Mouse (Mus musculus) kidney, postnatal 0 days (tissue): Measurements from ENCODE around the gene Gm28729. TPM values are rescaled to one million over a fixed set of nuclear protein-coding genes. Genes with fewer than 3 reads are reported as not detected.
A peak's percentile ranks its signal among the peaks of the same experiment; 100 is the strongest.
"Not testable (repeated sequence)": the region's sequence is repeated elsewhere in the genome, so short reads cannot be mapped to it uniquely, and the experiment has no call there.

Experiments used
- ATAC-seq: fragments of 200-750 bp; cut with Nextera tagmentation; replicated peaks from 2 replicates; pipeline ENCODE4 v1.8.0; 2017; ENCODE audit warnings: low read depth, moderate number of reproducible peaks, moderate TSS enrichment, moderate library complexity; ENCODE audit not compliant: low FRiP score
- DNase-seq: peaks from one replicate; pipeline ENCODE4 v3.0.0-alpha.2; 2016; ENCODE audit warnings: low spot score
- H3K27ac ChIP-seq: fragments of 300-500 bp; sonication (generic); 2 replicates; pipeline ENCODE4 v1.5.1; 2014; ENCODE audit warnings: mild to moderate bottlenecking
- H3K27me3 ChIP-seq: fragments of 300-500 bp; sonication (generic); 2 replicates; pipeline ENCODE4 v1.6.1; 2014; ENCODE audit warnings: low read length, mixed read lengths; ENCODE audit not compliant: insufficient read depth
- H3K36me3 ChIP-seq: fragments of 300-500 bp; sonication (generic); 2 replicates; pipeline ENCODE4 v1.6.1; 2014; ENCODE audit warnings: low read length, mixed read lengths; ENCODE audit not compliant: insufficient read depth
- H3K4me1 ChIP-seq: fragments of 300-500 bp; sonication (generic); replicated peaks from 2 replicates; pipeline ENCODE4 v1.6.1; 2014; ENCODE audit warnings: antibody characterized with exemption, low read length, mixed read lengths; ENCODE audit not compliant: insufficient read depth
- H3K4me2 ChIP-seq: fragments of 300-500 bp; sonication (generic); 2 replicates; pipeline ENCODE4 v1.6.1; 2014; ENCODE audit warnings: mild to moderate bottlenecking, low read length, moderate library complexity, mixed read lengths
- H3K4me3 ChIP-seq: fragments of 300-500 bp; sonication (generic); replicated peaks from 2 replicates; pipeline ENCODE4 v1.5.1; 2014; ENCODE audit warnings: low read depth, low read length
- H3K9ac ChIP-seq: fragments of 300-500 bp; sonication (generic); 2 replicates; pipeline ENCODE4 v1.6.1; 2014; ENCODE audit warnings: low read depth, low read length
- H3K9me3 ChIP-seq: fragments of 300-500 bp; sonication (generic); replicated peaks from 2 replicates; pipeline ENCODE4 v1.6.1; 2016; ENCODE audit warnings: low read length, inconsistent platforms, mixed read lengths
- CTCF ChIP-seq: IDR thresholded peaks from 2 replicates; pipeline ENCODE4 v1.5.1; 2016; ENCODE audit warnings: antibody characterized with exemption, low read depth, mild to moderate bottlenecking, moderate library complexity
- WGBS: fragments of 180-500 bp; shearing (Covaris S2); extraction: QIAGEN DNeasy Blood & Tissue Kit; methylation state at CpG from one replicate; pipeline ENCODE4 v1.1.7; 2014; 5-methylcytosine and 5-hydroxymethylcytosine counted together
- polyA plus RNA-seq: library from polyadenylated mRNA; unstranded; fragments of >200 nt; fragmentation: Nextera tagmentation; extraction: Ambion mirVana; gene quantifications from 2 replicates; pipeline ENCODE4 v1.2.1, GENCODE M21; 2015

Gene Gm28729
- polyA plus RNA-seq, 1 experiment from 2014 or later = 0.09 TPM

DNA sequence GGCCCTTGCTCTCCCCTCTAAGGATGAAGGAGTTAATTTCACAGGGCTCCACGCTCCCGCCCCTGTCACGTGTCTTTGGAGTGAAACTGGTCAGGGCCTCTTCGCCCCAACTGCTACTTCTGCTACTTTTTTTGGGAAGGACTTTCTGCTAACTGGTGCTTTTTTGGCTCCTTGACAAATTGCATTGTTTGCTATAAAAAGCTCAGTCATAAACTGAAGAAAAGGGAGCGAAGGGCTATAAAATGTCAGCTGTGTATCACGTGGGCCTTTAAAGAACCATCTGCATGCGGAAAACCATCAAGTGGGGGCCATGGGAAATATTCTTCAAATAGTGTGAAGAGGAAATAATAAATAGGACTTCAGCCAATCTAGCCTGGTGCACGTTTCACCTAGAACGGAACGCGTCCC, 5.6 kb upstream of the Gm28729 start:
- Histone ChIP-seq H3K9ac (no peak overlapping the region), H3K9me3 (no peaks in the 10 kb centered on the region), H3K4me1 (no peaks in the 10 kb centered on the region), H3K27me3 (no peaks in the 10 kb centered on the region), H3K4me3 (no peak overlapping the region), H3K27ac (no peak overlapping the region), H3K4me2 (peak overlapping the region; percentile 9; the same call in 1 of the 2 replicates), H3K36me3 (no peaks in the 10 kb centered on the region)
- DNase-seq (peak; percentile 87), ATAC-seq (peak; percentile 65; the same call in 1 of the 2 replicates)
- TF ChIP-seq CTCF = no peak
- WGBS = 26% methylated on average over 11 of the region's 11 CpGs

DNA sequence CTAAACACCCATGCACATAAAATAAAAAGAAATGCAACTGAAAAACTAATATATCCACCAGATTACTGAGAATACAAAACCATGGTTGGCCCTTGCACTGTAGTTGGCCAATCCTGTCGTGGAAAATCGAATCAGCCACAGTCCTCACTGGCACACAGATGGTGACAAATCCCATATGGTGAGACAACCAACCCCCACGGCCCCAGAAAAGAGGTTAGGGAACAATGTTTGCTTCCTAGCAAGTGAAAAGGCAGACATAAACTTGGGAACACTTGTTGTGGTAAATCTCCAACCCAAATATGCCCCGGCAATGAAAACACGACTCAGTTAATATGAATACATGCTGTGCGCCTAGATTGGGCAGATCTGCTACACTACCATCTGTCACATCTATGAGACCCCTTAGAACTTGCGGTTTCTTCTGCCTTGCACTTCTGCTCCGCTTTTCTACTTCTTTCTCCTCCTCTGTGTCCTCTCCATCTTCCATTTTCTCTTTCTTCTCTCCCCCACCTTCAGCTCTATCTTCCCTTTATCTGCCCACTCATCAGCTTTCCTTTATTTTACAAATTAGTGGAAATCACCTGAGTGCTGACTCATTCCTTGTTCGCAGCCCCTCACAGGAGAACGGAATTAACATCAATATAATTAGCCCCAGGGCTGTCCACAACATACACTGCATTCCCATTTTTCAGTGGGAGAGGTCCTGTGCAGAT, 5.1 kb upstream of the Gm28729 start:
- peak overlapping the region; percentile 9; the same call in 1 of the 2 replicates for H3K4me2 ChIP-seq
- H3K4me3 ChIP-seq = no peak overlapping the region
- ATAC-seq = no peak
- no peak overlapping the region for H3K27ac ChIP-seq
- no peak for TF ChIP-seq CTCF
- H3K9me3 ChIP-seq = no peaks in the 10 kb centered on the region
- no peak for DNase-seq
- no peak overlapping the region for H3K9ac ChIP-seq
- H3K4me1 ChIP-seq = no peaks in the 10 kb centered on the region
- no peaks in the 10 kb centered on the region for H3K36me3 ChIP-seq
- WGBS = 51% methylated on average over 10 of the region's 10 CpGs
- H3K27me3 ChIP-seq = no peaks in the 10 kb centered on the region

DNA sequence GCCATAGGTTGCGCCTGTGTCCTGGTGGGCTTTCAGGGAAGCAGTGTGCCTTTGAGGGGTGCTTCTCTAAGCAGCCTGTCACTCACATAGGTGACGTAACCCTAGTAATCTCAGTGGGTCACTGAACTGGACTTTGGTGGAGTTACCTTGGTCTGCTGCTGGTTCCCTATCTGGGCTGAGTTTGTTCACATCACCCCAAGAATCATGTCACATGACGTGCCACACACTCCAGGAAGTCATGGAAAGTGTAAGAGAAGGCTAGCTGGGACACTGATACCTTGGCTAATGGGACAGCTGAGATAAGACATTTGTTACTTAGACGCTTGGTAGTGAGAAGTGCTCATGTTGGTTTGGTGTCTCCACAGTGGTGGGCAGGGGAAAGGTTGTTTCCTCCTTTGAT, 947 bp upstream of the Gm28729 start:
- no peak overlapping the region for H3K9ac ChIP-seq
- no peak overlapping the region for H3K27ac ChIP-seq
- no peaks in the 10 kb centered on the region for H3K36me3 ChIP-seq
- no peak overlapping the region for H3K4me2 ChIP-seq
- DNase-seq (no peak), ATAC-seq (no peak)
- TF ChIP-seq CTCF = no peak
- no peak overlapping the region for H3K4me3 ChIP-seq
- H3K4me1 ChIP-seq = no peaks in the 10 kb centered on the region
- no peaks in the 10 kb centered on the region for H3K9me3 ChIP-seq
- H3K27me3 ChIP-seq = no peaks in the 10 kb centered on the region
- 89% methylated on average over 4 of the region's 4 CpGs for WGBS

GRCm38 (mm10) chr9:96523148-96523547, 1.9 kb downstream of the Gm28729 start:
- DNase-seq = no peak
- peak; percentile 32; the same call in 1 of the 2 replicates for TF ChIP-seq CTCF
- Histone ChIP-seq H3K4me3 (no peak overlapping the region), H3K4me2 (no peak overlapping the region), H3K27me3 (no peaks in the 10 kb centered on the region), H3K9ac (no peak overlapping the region), H3K4me1 (no peaks in the 10 kb centered on the region), H3K36me3 (no peaks in the 10 kb centered on the region), H3K9me3 (no peaks in the 10 kb centered on the region), H3K27ac (no peak overlapping the region)
- WGBS = 91% methylated on average over 5 of the region's 5 CpGs
- no peak for ATAC-seq

DNA sequence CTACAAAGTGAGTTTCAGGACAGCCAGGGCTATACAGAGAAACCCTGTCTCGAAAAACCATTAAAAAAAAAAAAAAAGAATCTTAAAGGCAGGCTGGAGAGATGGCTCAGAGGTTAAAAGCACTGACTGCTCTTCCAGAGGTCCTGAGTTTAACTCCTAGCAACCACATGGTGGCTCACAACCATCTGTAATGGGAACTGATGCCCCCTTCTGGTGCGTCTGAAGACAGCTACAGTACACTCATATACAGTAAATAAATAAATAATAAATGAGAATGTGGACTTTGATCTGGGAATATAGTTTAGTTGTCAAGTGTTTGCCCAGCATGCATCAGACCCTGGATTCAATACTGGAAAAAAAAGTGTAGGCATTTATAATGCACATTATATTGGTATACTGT, 3.5 kb downstream of the Gm28729 start:
- 85% methylated on average over 2 of the region's 2 CpGs for WGBS

GRCm38 (mm10) chr9:96517429-96517828, 7.6 kb downstream of the Gm28729 start:
- no peak overlapping the region for H3K27ac ChIP-seq
- no peak for TF ChIP-seq CTCF

More for the DNA sequence above, 3.5 kb downstream of the Gm28729 start:
- not testable (repeated sequence) for H3K36me3 ChIP-seq, DNase-seq, H3K4me1 ChIP-seq, H3K27me3 ChIP-seq, H3K9me3 ChIP-seq, H3K4me3 ChIP-seq, ATAC-seq, H3K4me2 ChIP-seq, H3K9ac ChIP-seq, H3K27ac ChIP-seq
- TF ChIP-seq CTCF = peak; percentile 54

More at GRCm38 (mm10) chr9:96517429-96517828, 7.6 kb downstream of the Gm28729 start:
- H3K27me3 ChIP-seq = no peaks in the 10 kb centered on the region
- no peak overlapping the region for H3K4me2 ChIP-seq
- no peaks in the 10 kb centered on the region for H3K36me3 ChIP-seq
- ATAC-seq (no peak), DNase-seq (no peak)
- no peak overlapping the region for H3K9ac ChIP-seq
- WGBS = 29% methylated on average over 4 of the region's 4 CpGs
- H3K4me3 ChIP-seq = no peak overlapping the region
- H3K4me1 ChIP-seq = no peaks in the 10 kb centered on the region
- no peaks in the 10 kb centered on the region for H3K9me3 ChIP-seq
